Mouse (Mus musculus) heart, adult 2 months (tissue): ENCODE data around the gene Tmem203. TPM values are rescaled to one million over a fixed set of nuclear protein-coding genes. Genes with fewer than 3 reads are reported as not detected.
"Not testable (repeated sequence)": the region's sequence is repeated elsewhere in the genome, so short reads cannot be mapped to it uniquely, and the experiment has no call there.

Experiments
- DNase-seq, 2 experiments: peaks; one replicate each; pipeline ENCODE4 v3.0.0; 2021
- H3K27ac ChIP-seq: fragments of 200-600 bp; 2 replicates; pipeline ENCODE4 v1.8.1; 2022
- H3K27me3 ChIP-seq: fragments of 200-500 bp; 2 replicates; pipeline ENCODE4 v1.6.1; 2012; ENCODE audit warnings: mild to moderate bottlenecking, low read length, inconsistent platforms, mixed read lengths; ENCODE audit not compliant: control insufficient read depth, insufficient read depth
- H3K36me3 ChIP-seq: fragments of 200-500 bp; 2 replicates; pipeline ENCODE4 v1.6.1; 2012; ENCODE audit warnings: low read length, inconsistent platforms; ENCODE audit not compliant: control insufficient read depth, insufficient read depth
- H3K4me1 ChIP-seq: fragments of 200-500 bp; 2 replicates; pipeline ENCODE4 v1.6.1; 2011; ENCODE audit warnings: low read length; ENCODE audit not compliant: control insufficient read depth, insufficient read depth
- H3K4me3 ChIP-seq: fragments of 200-600 bp; 2 replicates; pipeline ENCODE4 v1.8.1; 2022
- H3K79me2 ChIP-seq: fragments of 200-500 bp; replicated peaks from 2 replicates; pipeline ENCODE4 v1.6.1; 2012; ENCODE audit warnings: mild to moderate bottlenecking, inconsistent platforms, low read length, moderate library complexity, mixed read lengths; ENCODE audit not compliant: control insufficient read depth, insufficient read depth
- H3K9ac ChIP-seq: fragments of 200-500 bp; 2 replicates; pipeline ENCODE4 v1.6.1; 2012; ENCODE audit warnings: low read depth, mild to moderate bottlenecking, control low read depth, inconsistent platforms, low read length, mixed read lengths
- CTCF ChIP-seq: fragments of 200-600 bp; IDR thresholded peaks from 2 replicates; pipeline ENCODE4 v1.8.1; 2022; ENCODE audit warnings: antibody characterized with exemption, mild to moderate bottlenecking, moderate library complexity
- EP300 ChIP-seq: fragments of 200-500 bp; IDR thresholded peaks from 2 replicates; pipeline ENCODE4 v1.6.1; 2011; ENCODE audit warnings: low read depth, low read length, control low read depth; ENCODE audit not compliant: insufficient read depth
- POLR2A ChIP-seq: fragments of 200-500 bp; IDR thresholded peaks from 2 replicates; pipeline ENCODE4 v1.6.1; 2011; ENCODE audit warnings: mild to moderate bottlenecking, low read depth, low read length, control low read depth; ENCODE audit not compliant: insufficient read depth
- WGBS: fragments of 180-500 bp; shearing (Covaris S2); methylation state at CpG from one replicate; pipeline ENCODE4 v1.1.7; 2018; 5-methylcytosine and 5-hydroxymethylcytosine counted together
- intact Hi-C: fragments of 180-260 bp; cut with DNase I; formaldehyde crosslinking; loops from one replicate; pipeline ENCODE4 v1.15.1; 2025
- polyA plus RNA-seq: library from polyadenylated mRNA; depleted of rRNA; stranded (reverse); fragments of >200 nt; gene quantifications from 2 replicates; pipeline ENCODE4 v1.2.3, GENCODE M21; 2012
- total RNA-seq, 2 experiments: library from RNA; stranded (reverse); gene quantifications; 2 replicates each; pipeline ENCODE4 v1.2.3; 2021

The Tmem203 gene
- total and polyA plus RNA-seq, 3 experiments: 13.1 to 22.2 (median 14.1) TPM

DNA sequence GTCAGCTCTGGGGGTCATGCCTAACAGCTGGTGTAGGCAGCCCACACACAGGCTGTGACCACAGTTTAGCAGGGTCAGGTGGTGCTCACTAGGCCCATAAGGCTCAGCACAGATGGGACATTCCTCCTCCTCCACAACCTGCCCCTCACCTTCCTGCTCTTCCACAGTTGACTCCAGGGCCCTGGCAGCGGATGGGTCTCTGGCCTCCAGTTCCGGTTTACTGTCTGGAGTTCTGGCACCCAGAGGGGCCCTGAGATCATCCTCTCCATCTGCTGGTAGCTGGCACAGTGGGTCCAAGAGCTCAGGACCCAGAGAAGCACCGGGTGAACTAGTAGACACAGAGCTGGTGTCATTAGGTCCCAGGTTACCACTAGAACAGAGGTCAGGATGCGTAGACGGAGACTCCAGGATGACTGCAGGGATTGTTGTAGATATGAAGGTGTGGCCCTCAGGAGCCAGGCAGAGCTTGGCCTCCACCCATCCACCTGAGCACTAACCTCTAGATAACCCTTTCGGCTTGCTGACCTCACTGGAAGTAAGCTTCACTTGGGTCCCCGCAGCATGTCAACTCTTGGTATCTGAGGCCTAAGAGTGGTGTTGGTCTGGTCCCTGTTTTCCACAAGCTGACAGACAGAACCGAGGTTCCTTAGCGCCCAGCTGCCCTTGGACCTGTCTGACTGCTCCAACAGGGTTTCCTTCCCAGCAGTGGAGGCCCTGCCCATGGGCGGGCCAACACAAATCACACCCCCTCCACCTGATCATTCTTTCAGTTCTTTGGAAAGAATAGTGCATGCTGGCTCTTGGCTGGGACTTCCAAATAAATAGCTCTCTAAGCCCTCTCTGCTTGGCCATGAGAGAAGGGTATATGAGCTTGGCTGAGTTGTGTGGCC lies 8.8 kb upstream of the Tmem203 start, which contains the start of gene AL732309.1:
Gene AL732309.1, minus strand, starts transcription at position 681 of the 890 bp plus-strand sequence.
- Histone ChIP-seq H3K27me3 (peaks cover 5% of the 10 kb centered on the region; the same call in 1 of the 2 replicates), H3K36me3 (no peaks in the 10 kb centered on the region), H3K4me1 (no peaks in the 10 kb centered on the region), H3K79me2 (no peaks in the 10 kb centered on the region), H3K27ac (no peak within 1 kb of the TSS), H3K9ac (no peak within 1 kb of the TSS), H3K4me3 (no peak within 1 kb of the TSS)
- intact Hi-C loops: no loop called here
- WGBS: 86% methylated on average over 10 of the region's 10 CpGs
- DNase-seq: no peak
- TF ChIP-seq POLR2A (no peak), EP300 (no peak), CTCF (no peak)

DNA sequence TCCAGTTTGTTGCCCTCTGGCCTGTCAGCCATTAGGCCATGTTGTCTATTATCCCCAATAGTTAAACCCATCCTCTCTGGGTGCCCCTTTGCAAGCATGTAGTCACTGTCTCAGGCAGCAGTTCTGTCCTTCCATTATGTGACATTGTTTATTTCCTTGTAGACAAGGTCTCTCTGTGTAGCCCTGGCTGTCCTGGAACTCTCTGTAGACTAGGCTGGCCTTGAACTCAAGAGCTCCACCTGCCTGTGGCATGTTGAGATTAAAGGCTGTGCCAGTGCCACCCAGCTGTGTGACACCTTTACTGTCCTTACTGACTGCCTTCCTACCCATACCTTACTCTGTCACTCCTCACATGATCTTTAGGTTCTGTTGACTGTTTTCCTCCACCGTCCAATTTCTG lies 2.9 kb upstream of the Tmem203 start:
- H3K9ac ChIP-seq: no peak overlapping the region
- H3K4me1 ChIP-seq: peaks cover 3% of the 10 kb centered on the region
- TF ChIP-seq POLR2A (no peak), CTCF (peak; percentile 50)
- peaks cover 2% of the 10 kb centered on the region; the same call in 1 of the 2 replicates for H3K36me3 ChIP-seq
- no peak overlapping the region for H3K27ac ChIP-seq
- no peak overlapping the region for H3K4me3 ChIP-seq
- intact Hi-C loops: loop anchor here (10.0 kb wide), 1 partner anchor 128 kb away; no protein-coding TSS in a partner anchor
- DNase-seq: no peak
- WGBS: 90% methylated on average over 1 of the region's 1 CpGs
- H3K79me2 ChIP-seq: no peaks in the 10 kb centered on the region
- no peaks in the 10 kb centered on the region for H3K27me3 ChIP-seq

DNA sequence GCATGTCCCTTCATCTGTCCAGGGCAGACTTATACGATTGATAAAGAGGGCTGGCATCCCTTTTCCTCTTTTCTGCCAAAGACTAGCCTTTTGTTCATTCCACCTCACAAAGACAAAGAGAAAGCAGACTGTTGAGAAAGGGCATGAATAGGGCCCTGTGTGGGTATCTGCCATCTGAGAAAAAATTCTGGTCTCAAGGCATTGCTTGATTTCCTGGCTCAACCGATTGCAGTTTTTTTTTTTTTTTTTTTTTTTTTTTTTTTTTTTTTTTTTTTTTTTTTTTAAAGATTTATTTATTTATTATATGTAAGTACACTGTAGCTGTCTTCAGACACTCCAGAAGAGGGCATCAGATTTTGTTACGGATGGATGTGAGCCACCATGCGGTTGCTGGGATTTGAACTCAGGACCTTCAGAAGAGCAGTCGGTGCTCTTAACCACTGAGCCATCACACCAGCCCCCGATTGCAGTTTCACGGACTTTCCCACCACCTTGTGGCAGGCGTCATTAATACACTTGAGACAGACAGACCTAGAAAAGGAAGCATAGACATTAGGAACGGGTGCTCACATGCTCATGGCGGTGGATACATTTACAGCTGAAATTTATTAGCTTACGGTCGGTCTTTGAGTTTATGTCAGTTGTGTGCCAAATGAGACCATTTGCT lies 1.3 kb downstream of the Tmem203 start:
- not testable (repeated sequence) for H3K36me3 ChIP-seq, H3K27ac ChIP-seq, DNase-seq, H3K79me2 ChIP-seq, H3K27me3 ChIP-seq, H3K4me3 ChIP-seq, H3K4me1 ChIP-seq
- WGBS: 52% methylated on average over 12 of the region's 12 CpGs
- intact Hi-C loops: loop anchor here (10.0 kb wide), 1 partner anchor 132 kb away; no protein-coding TSS in a partner anchor
- peak; percentile 58 for TF ChIP-seq CTCF
- H3K9ac ChIP-seq: 0 out of 2 replicates have a peak overlapping the region, but pooled peaks have one; percentile 23

DNA sequence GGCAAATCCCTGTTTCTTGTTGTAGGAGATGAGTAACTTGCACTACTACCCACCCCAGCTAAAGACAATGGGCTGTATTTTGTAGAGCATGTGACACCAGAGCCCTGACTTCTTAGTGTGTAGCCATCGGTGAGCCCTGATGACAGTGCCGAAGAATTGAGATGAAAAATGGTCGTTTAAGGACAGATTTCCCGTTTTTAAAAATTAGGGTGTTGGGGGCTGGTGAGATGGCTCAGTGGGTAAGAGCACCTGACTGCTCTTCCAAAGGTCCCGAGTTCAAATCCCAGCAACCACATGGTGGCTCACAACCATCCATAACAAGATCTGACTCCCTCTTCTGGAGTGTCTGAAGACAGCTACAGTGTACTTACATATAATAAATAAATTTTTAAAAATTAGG lies 2.0 kb downstream of the Tmem203 start:
- not testable (repeated sequence) for H3K4me1 ChIP-seq, DNase-seq, H3K27ac ChIP-seq, H3K36me3 ChIP-seq, H3K79me2 ChIP-seq, H3K4me3 ChIP-seq, H3K9ac ChIP-seq, H3K27me3 ChIP-seq
- intact Hi-C loops: loop anchor here (10.0 kb wide), 1 partner anchor 132 kb away; no protein-coding TSS in a partner anchor
- 85% methylated on average over 5 of the region's 5 CpGs for WGBS

DNA sequence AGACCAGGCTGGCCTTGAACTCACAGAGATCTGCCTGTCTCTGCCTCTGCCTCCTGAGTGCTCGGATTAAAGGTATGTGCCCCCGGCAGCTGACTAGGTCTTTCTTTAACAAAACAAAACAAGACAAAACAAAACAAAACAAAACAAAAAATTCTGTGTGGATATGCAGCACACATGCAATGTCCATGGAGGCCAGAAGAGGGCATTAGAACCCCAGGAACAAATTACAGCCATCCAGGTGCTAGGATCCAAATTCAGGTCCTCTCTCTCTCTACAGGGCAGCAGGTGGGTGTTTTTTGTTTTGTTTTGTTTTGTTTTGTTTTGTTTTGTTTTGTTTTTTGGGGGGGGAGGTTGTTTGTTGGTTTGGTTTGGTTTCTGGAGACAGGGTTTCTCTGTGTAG lies 3.6 kb downstream of the Tmem203 start:
- Histone ChIP-seq H3K9ac (no peak overlapping the region), H3K27ac (no peak overlapping the region), H3K4me1 (peaks cover 3% of the 10 kb centered on the region), H3K36me3 (peaks cover 2% of the 10 kb centered on the region; the same call in 1 of the 2 replicates), H3K4me3 (no peak overlapping the region), H3K27me3 (no peaks in the 10 kb centered on the region), H3K79me2 (no peaks in the 10 kb centered on the region)
- intact Hi-C loops: loop anchor here (2.0 to 10.0 kb wide), 2 partner anchors 34 to 134 kb away; no protein-coding TSS in a partner anchor
- TF ChIP-seq EP300 (no peak), POLR2A (no peak), CTCF (peak; percentile 73)
- 53% methylated on average over 2 of the region's 2 CpGs for WGBS
- DNase-seq: no peak

DNA sequence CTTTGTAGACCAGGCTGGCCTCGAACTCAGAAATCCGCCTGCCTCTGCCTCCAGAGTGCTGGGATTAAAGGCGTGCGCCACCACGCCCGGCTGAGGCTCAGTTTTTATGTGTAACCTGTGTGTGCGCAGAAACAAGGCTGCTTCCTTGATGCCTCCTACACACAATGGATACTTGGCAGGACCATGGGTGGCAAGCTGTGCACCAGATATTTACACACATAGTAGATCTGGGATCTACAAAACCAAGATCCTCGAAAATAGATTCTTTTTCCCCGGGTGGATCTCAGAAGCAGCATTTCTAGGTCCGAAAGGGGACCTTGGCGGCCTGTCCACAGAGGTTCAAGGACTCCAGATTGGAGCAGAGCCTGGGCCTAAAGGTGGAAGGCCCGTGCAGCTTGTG lies 6.6 kb downstream of the Tmem203 start:
- 44% methylated on average over 12 of the region's 12 CpGs for WGBS
- TF ChIP-seq EP300: no peak
- no peak for TF ChIP-seq POLR2A
- TF ChIP-seq CTCF: no peak
- no peaks in the 10 kb centered on the region for H3K27me3 ChIP-seq
- no peak for DNase-seq
- H3K9ac ChIP-seq: peak overlapping the region; percentile 32
- intact Hi-C loops: no loop called here
- H3K4me3 ChIP-seq: peak overlapping the region; percentile 96
- H3K36me3 ChIP-seq: no peaks in the 10 kb centered on the region
- no peaks in the 10 kb centered on the region for H3K79me2 ChIP-seq
- peaks cover 15% of the 10 kb centered on the region for H3K4me1 ChIP-seq
- H3K27ac ChIP-seq: peak overlapping the region; percentile 82
